Mouse (Mus musculus) left cerebral cortex, adult 18-20 months (tissue): Measurements from ENCODE around the gene Itpr2. TPM values are rescaled to one million over a fixed set of nuclear protein-coding genes. Genes with fewer than 3 reads are reported as not detected.
A peak's percentile ranks its signal among the peaks of the same experiment; 100 is the strongest.

Source experiments
- DNase-seq, 2 experiments: peaks; one replicate each; pipeline ENCODE4 v3.0.0; 2021 to 2022; ENCODE audit warnings: low spot score in 2 of 2, mixed read lengths in 1 of 2
- total RNA-seq, 2 experiments: library from RNA; stranded (reverse); gene quantifications; 2 replicates each; pipeline ENCODE4 v1.2.3; 2021

Itpr2 gene
- total RNA-seq, 2 experiments from 2014 or later = 10.7 to 13.3 TPM

GRCm38 (mm10) chr6:146120172-146120571 is 381.9 kb downstream of the Itpr2 start:
- no peak for DNase-seq

- DNase-seq = no peak
Observed at GRCm38 (mm10) chr6:146114731-146115302, 387.2 kb downstream of the Itpr2 start.

DNA sequence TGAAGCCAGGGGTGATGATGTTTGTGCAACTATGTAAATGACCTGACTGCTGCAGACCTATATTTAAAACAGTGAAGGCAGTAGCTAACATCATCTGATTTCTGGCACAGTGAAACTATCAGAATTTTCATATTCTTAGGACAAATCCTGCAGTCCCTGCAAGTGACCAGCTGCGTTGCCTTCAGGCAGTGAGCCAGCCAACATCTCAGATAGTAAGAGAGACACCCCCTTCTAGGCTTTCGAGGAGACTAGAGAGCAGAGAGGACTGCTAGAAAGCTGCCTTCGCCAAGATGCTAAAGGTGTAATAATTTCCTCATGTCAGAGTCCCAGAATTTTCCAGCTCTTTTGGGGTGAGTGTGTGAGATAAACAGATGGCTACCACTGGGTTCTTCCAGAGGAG is 388.0 kb downstream of the Itpr2 start:
- DNase-seq = no peak

- DNase-seq = no peak
Observed at GRCm38 (mm10) chr6:146113085-146113484, 388.9 kb downstream of the Itpr2 start.

DNA sequence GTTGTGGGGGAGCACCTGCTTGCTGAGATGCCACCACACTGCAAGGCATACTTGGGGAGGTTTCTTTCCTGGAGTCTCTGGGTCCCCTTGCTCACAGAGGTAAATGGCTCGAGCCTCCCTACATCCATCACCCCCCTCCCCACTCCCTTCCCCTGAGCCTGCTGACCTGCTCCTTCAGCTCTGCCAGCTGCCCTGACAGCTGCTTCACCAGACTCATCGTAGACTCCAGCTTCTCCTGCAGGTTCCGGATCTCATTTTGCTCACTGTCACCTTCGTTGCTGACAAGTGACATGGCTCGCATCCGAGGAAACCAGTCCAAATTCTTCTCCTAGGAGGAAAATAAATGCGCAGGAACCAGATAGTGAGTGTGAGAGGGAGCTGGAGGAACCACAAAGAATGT is 389.8 kb downstream of the Itpr2 start:
- DNase-seq = no peak

- DNase-seq = no peak
Observed at GRCm38 (mm10) chr6:146111781-146112180, 390.2 kb downstream of the Itpr2 start.

DNA sequence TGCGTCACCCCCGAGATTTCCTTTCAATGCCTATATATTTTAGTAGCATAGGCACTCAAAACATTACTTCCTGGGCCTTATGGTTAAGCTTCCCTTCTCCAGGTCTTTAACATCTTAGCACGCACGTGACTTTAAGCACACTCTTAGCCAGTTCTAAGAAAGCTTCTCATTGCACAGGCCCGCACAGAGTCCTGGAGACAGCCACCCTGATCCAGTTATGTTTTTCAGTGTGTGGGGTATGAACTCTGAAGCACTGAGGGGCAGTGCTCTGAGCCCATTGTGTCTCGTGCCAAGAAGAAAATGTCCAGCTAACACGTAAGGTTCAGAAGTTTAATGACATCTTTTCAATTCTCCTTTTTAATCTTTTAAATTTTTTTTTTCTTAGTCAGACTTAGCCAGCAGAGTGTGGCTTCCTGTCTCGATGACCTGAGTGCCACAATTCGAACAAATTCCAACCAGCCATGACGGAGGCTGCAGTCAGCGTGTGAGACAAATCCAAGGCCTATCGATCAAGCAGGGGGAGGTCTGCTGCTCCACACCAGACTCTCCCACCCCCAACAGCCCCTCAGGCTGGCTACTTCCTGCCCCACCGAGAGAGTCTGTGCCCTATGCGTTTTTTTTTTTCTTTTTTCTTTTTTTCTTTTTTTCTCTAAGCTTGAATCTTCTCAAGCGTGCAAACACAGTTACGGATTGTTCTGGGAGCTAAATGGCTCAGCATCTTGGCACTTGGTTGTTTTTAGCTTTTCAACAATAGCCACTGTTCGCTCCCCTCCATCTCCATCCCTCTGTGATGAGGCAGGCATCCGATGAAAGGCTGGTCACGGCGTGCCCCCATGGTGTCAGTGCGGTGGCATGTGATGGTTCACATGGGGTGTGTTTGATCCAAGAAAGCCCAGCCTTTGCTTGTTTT is 390.9 kb downstream of the Itpr2 start:
- DNase-seq = peak in 1 of 2 experiments; percentile 35

GRCm38 (mm10) chr6:146110425-146110824 is 391.6 kb downstream of the Itpr2 start:
- DNase-seq = no peak

DNA sequence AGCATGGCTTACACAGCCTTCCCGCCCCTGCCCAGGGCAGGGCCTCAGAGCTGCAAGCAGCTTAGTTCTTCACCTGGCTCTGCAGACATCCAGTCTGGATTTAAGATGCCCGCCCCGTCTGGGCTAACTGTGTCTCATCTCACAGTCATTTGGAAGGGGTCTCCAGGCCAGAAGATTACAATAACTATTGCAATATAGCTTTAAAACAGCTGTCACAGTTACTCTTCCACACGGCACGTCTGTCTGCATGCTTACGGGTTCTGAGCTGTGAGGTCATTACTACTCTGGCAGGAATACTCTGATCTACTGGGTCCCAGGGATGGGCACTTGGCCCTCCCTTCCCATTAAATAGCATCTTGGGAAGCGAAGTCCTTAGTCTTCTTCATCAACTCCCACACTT is 393.3 kb downstream of the Itpr2 start:
- no peak for DNase-seq

- no peak for DNase-seq
Observed at GRCm38 (mm10) chr6:146107117-146107832, 394.7 kb downstream of the Itpr2 start.

DNA sequence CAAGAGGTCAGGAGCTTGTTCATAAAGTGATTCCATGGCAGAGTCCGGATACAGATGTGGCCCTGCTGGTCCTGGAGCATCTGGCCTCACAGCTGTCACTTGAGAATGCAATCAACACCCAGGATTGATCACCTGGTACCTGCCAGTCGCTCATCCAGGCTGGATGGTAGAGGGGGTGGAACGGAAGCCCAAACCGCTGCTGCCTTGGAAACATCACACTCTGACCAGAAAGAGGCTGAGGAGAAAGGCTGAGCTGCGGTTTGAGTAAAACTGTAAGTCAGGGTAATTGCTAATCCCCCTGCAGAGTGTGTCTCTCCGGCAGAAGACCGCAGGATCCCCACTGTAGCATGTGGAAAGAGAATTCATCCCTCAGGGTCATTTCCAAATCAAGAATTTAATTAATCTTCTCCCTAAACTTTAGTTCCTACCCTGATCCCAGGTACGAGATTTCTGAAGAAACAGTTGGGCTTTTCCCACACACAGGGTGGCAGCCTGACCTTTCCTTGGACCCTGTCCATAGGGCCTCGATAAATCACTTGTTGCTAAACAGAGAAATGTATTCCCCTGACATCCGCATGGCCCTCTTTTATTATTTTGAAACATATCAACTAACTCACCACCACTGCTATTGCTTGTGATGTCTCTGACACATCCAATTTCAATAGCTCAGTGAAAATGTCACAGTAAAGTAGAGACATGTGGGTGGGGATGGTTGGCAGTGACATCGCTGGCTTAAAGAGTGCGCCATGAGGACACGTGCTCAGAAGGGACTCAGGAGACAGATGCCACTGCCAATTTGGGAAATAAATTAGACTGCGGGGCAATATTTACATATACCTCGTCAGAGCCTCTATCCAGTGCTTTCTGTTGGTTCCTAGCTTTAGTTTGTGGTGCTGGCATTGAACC is 418.7 kb downstream of the Itpr2 start:
- DNase-seq = no peak

- DNase-seq = no peak
Observed at GRCm38 (mm10) chr6:146082476-146082875, 419.5 kb downstream of the Itpr2 start.

GRCm38 (mm10) chr6:146081578-146081977 is 420.4 kb downstream of the Itpr2 start:
- DNase-seq = no peak

- no peak for DNase-seq
Observed at GRCm38 (mm10) chr6:146080546-146081512, 421.2 kb downstream of the Itpr2 start.

- no peak for DNase-seq
Observed at GRCm38 (mm10) chr6:146079734-146080443, 422.1 kb downstream of the Itpr2 start.

- DNase-seq = peak; percentile 69 to 85
Observed at GRCm38 (mm10) chr6:146079261-146079660, 422.8 kb downstream of the Itpr2 start.

DNA sequence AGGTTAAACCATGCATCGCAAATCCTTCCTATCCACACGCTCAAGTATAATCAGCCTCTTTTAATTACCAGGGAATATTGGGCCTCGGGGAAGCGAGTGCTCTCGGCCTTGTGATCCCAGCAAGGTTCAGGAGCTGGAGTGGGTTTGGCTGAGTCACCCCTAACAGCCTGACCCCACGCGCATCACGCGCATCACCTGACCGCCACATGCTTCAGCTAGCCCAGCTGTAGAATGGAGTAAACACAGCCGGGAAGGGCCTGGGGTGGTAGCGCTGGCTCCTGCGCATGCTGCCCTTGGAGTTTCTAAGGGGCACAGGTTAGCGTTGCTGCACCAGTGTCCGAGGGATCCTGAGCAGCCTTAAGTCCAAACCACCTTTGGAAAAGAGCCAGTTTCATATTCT is 423.9 kb downstream of the Itpr2 start:
- no peak for DNase-seq

DNA sequence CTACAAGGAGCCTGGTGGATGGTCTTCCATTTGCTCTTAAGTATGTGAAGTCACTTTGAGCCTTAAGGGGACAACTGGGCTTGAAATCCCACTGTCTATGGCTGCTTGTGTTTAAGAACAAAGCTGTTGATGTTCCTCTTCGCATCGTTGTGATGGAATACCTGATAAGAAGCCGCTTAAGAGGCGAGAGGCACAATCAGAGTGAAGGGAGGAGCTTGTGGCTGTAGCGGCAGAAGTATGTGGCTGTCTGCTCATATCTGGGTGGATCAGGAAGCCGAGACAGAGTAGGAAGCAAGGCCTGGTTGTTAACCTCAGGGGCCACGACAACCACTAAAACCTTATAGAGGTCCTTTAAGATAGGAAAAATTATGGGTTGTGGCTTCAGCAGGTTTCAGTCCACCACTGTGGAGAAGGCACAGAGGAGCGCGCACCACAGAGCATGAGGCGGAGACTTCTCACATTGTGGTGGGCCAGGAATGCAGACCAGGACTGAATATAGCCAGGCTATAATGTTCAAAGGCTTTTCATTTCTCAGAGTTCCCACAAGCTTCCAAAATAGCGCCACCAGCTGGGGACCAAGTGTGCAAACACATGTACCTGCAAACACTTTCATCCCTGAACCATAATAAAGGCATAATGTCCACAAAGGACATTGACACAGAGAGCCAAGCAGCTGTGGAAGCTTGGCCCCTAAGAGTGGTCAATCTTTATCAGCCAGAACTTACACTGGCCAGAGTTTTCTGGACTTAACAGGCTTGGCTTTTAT is 424.7 kb downstream of the Itpr2 start:
- peak in 1 of 2 experiments; percentile 17 for DNase-seq
